In the genomic region with DNA sequence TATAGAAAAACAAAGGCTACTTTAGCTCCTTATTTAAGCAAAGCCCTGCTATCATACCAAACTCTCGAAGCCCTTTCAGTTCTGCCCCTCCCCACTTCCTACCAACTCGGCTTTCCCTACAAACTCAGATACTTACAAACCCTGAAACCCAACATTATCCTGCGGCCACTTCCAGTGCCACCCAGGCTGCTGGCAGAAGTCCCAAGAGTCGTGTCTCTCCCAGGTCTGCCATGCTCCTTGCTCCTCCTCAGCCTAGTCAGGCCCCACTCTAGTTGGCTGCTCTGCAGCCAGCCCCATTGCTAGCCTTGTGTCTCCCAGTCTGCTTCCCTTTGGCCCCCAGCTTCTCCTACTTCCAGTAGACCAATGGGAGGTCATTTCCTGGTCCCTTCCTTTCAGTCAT, we compare ENCODE assay signal across 25 mouse cellular contexts.
DNase-seq lines count a peak whose midpoint lies in the region; ATAC-seq and TF ChIP-seq lines count a peak whose summit lies in the region.
"Had no signal": no experiment of that assay in that cellular context is flagged by ENCODE, and none has a peak within 500 bp of the region (broad histone marks: within the 10 kb centered on the region; RNA-seq: fewer than 3 reads in every experiment).

No protein-coding gene starts in this region.

- ATAC-seq in embryonic facial prominence, embryonic 14.5 days (ENCODE audit: low read depth), result no peak
- ATAC-seq in embryonic facial prominence, embryonic 15.5 days (ENCODE audit: insufficient number of reproducible peaks, low FRiP score, low TSS enrichment, low read depth), result peak; percentile 51
- no peak for ATAC-seq in intestine, postnatal 0 days
- ATAC-seq: CD4-positive, CD25-positive, alpha-beta regulatory T cell, adult 4 months; forebrain, embryonic 13.5 days; forebrain, embryonic 16.5 days; hindbrain, embryonic 16.5 days; intestine, embryonic 15.5 days had no signal

- no peak overlapping the region for H3K27ac ChIP-seq in embryonic facial prominence, embryonic 14.5 days (replicated peaks; ENCODE audit: low read depth, low read length)
- no peak overlapping the region for H3K27ac ChIP-seq in embryonic facial prominence, embryonic 10.5 days (replicated peaks)
- no peak overlapping the region for H3K27ac ChIP-seq in embryonic facial prominence, embryonic 15.5 days (replicated peaks)
- no peak overlapping the region for H3K27ac ChIP-seq in intestine, postnatal 0 days (ENCODE audit: low read depth, low read length)
- H3K27ac ChIP-seq: embryonic facial prominence, embryonic 12.5 days; forebrain, embryonic 10.5 days; forebrain, embryonic 13.5 days; gastrocnemius, adult 2 months; heart, embryonic 13.5 days; hindbrain, embryonic 10.5 days; hindbrain, embryonic 13.5 days; intestine, embryonic 15.5 days had no signal

- peak; percentile 41 for DNase-seq in embryonic facial prominence, embryonic 14.5 days (ENCODE audit: low spot score)
- no peak for DNase-seq in embryonic facial prominence, embryonic 10.5 days (ENCODE audit: low spot score)
- DNase-seq in left cerebral cortex, postnatal 4 days, result peak; percentile 27
- no peak for DNase-seq in left cerebral cortex, postnatal 10 days (ENCODE audit: extremely low spot score in 1 of 2, low spot score in 2 of 2)
- DNase-seq: adrenal gland, adult 2 months; adrenal gland, postnatal 14 days; cerebellum, adult 2 months; cerebellum, adult 9-11 months; gastrocnemius, adult 2 months; gastrocnemius, postnatal 14 days; heart, adult 18-20 months; heart, postnatal 36 days; kidney, adult 18-20 months had no signal

- H3K4me1 ChIP-seq in embryonic facial prominence, embryonic 14.5 days (ENCODE audit: control insufficient read depth, insufficient read depth, low read length), result peaks cover 6% of the 10 kb centered on the region; the same call in 1 of the 2 replicates
- H3K4me1 ChIP-seq in embryonic facial prominence, embryonic 10.5 days, result peaks cover 20% of the 10 kb centered on the region
- H3K4me1 ChIP-seq in embryonic facial prominence, embryonic 15.5 days, result peaks cover 3% of the 10 kb centered on the region; the same call in 1 of the 2 replicates
- H3K4me1 ChIP-seq in intestine, postnatal 0 days (replicated peaks; ENCODE audit: control insufficient read depth, insufficient read depth, low read length), result peaks cover 4% of the 10 kb centered on the region
- H3K4me1 ChIP-seq: hindbrain, embryonic 10.5 days; hindbrain, embryonic 13.5 days; intestine, embryonic 15.5 days had no signal

- H3K9me3 ChIP-seq in embryonic facial prominence, embryonic 14.5 days (ENCODE audit: control insufficient read depth, low read length), result no peaks in the 10 kb centered on the region
- no peaks in the 10 kb centered on the region for H3K9me3 ChIP-seq in embryonic facial prominence, embryonic 10.5 days
- no peaks in the 10 kb centered on the region for H3K9me3 ChIP-seq in embryonic facial prominence, embryonic 15.5 days (replicated peaks)
- H3K9me3 ChIP-seq in intestine, postnatal 0 days (ENCODE audit: control insufficient read depth), result no peaks in the 10 kb centered on the region
- H3K9me3 ChIP-seq: embryonic facial prominence, embryonic 12.5 days; forebrain, embryonic 13.5 days; heart, embryonic 13.5 days; hindbrain, embryonic 10.5 days; hindbrain, embryonic 13.5 days; intestine, embryonic 15.5 days had no signal

- no peaks in the 10 kb centered on the region for H3K36me3 ChIP-seq in embryonic facial prominence, embryonic 14.5 days (ENCODE audit: control insufficient read depth, insufficient read depth, low read length)
- H3K36me3 ChIP-seq in embryonic facial prominence, embryonic 10.5 days (replicated peaks), result no peaks in the 10 kb centered on the region
- no peaks in the 10 kb centered on the region for H3K36me3 ChIP-seq in embryonic facial prominence, embryonic 15.5 days
- H3K36me3 ChIP-seq in intestine, postnatal 0 days (ENCODE audit: control insufficient read depth, insufficient read depth), result no peaks in the 10 kb centered on the region
- H3K36me3 ChIP-seq: embryonic facial prominence, embryonic 12.5 days; forebrain, embryonic 10.5 days; heart, embryonic 13.5 days; hindbrain, embryonic 10.5 days; hindbrain, embryonic 13.5 days; intestine, embryonic 15.5 days had no signal

- intact Hi-C loops in left cerebral cortex, postnatal 4 days (cut with DNase I), result no loop called here
- intact Hi-C loops in left cerebral cortex, postnatal 10 days (cut with DNase I), result no loop called here

- H3K4me3 ChIP-seq in embryonic facial prominence, embryonic 14.5 days (ENCODE audit: low read depth, low read length), result no peak overlapping the region
- H3K4me3 ChIP-seq in embryonic facial prominence, embryonic 10.5 days, result no peak overlapping the region
- H3K4me3 ChIP-seq in embryonic facial prominence, embryonic 15.5 days (replicated peaks), result no peak overlapping the region
- no peak overlapping the region for H3K4me3 ChIP-seq in intestine, postnatal 0 days (ENCODE audit: low read depth, low read length)
- H3K4me3 ChIP-seq: embryonic facial prominence, embryonic 12.5 days; forebrain, embryonic 10.5 days; forebrain, embryonic 13.5 days; gastrocnemius, adult 2 months; heart, embryonic 13.5 days; hindbrain, embryonic 10.5 days; hindbrain, embryonic 13.5 days; intestine, embryonic 15.5 days had no signal

- no peak overlapping the region for H3K4me2 ChIP-seq in embryonic facial prominence, embryonic 14.5 days (ENCODE audit: low read depth, low read length)
- no peak overlapping the region for H3K4me2 ChIP-seq in embryonic facial prominence, embryonic 15.5 days (replicated peaks)
- H3K4me2 ChIP-seq in intestine, postnatal 0 days (replicated peaks; ENCODE audit: low read depth), result no peak overlapping the region
- H3K4me2 ChIP-seq: embryonic facial prominence, embryonic 12.5 days; forebrain, embryonic 13.5 days; heart, embryonic 13.5 days; hindbrain, embryonic 13.5 days; intestine, embryonic 15.5 days had no signal

- no peak for TF ChIP-seq CTCF in intestine, postnatal 0 days (IDR thresholded peaks at IDR 0.05; ENCODE audit: low read depth)

- H3K9ac ChIP-seq in embryonic facial prominence, embryonic 14.5 days (ENCODE audit: low read depth, low read length), result no peak overlapping the region
- H3K9ac ChIP-seq in embryonic facial prominence, embryonic 15.5 days, result no peak overlapping the region
- no peak overlapping the region for H3K9ac ChIP-seq in intestine, postnatal 0 days (ENCODE audit: low read depth, low read length)
- H3K9ac ChIP-seq: embryonic facial prominence, embryonic 12.5 days; forebrain, embryonic 13.5 days; heart, embryonic 13.5 days; hindbrain, embryonic 13.5 days; intestine, embryonic 15.5 days had no signal

- no peaks in the 10 kb centered on the region for H3K27me3 ChIP-seq in embryonic facial prominence, embryonic 14.5 days (replicated peaks; ENCODE audit: control insufficient read depth, insufficient read depth, low read length)
- peaks cover 49% of the 10 kb centered on the region for H3K27me3 ChIP-seq in embryonic facial prominence, embryonic 10.5 days (replicated peaks; ENCODE audit: low read depth, poor library complexity, severe bottlenecking)
- H3K27me3 ChIP-seq in embryonic facial prominence, embryonic 15.5 days, result no peaks in the 10 kb centered on the region
- H3K27me3 ChIP-seq in intestine, postnatal 0 days (replicated peaks; ENCODE audit: control insufficient read depth, insufficient read depth, low read length), result no peaks in the 10 kb centered on the region
- H3K27me3 ChIP-seq: embryonic facial prominence, embryonic 12.5 days; heart, embryonic 13.5 days; intestine, embryonic 15.5 days had no signal

- 64% methylated on average over 4 of the region's 4 CpGs for WGBS in embryonic facial prominence, embryonic 14.5 days
- WGBS in embryonic facial prominence, embryonic 10.5 days, result 73% methylated on average over 4 of the region's 4 CpGs
- WGBS in embryonic facial prominence, embryonic 15.5 days, result 59% methylated on average over 4 of the region's 4 CpGs
- WGBS in intestine, postnatal 0 days, result 68% methylated on average over 4 of the region's 4 CpGs

Comparison
In these comparisons a context has a peak if more than half of its experiments do, and no peak if none do; other contexts are left out.
1. DNase-seq: peak in embryonic facial prominence, embryonic 14.5 days (single experiment) and left cerebral cortex, postnatal 4 days (single experiment); none in embryonic facial prominence, embryonic 10.5 days (single experiment) and left cerebral cortex, postnatal 10 days (0 of 2).